Mouse (Mus musculus): ENCODE measurements around the gene Lrrc49.

Lrrc49 gene

GRCm38 (mm10) chr9:60674780-60675179, 13.2 kb downstream of the Lrrc49 start:
- DNase-seq (ENCODE audit: low spot score in 2 of 2), result no peak

- no peak for DNase-seq (ENCODE audit: low spot score in 2 of 2)
Measured at GRCm38 (mm10) chr9:60672568-60672967, 15.4 kb downstream of the Lrrc49 start.

GRCm38 (mm10) chr9:60668886-60669285, 19.1 kb downstream of the Lrrc49 start:
- no peak for DNase-seq (ENCODE audit: low spot score in 2 of 2)

GRCm38 (mm10) chr9:60665535-60665934, 22.4 kb downstream of the Lrrc49 start:
- DNase-seq (ENCODE audit: low spot score in 2 of 2), result no peak

- no peak for DNase-seq (ENCODE audit: low spot score in 2 of 2)
Measured at GRCm38 (mm10) chr9:60664866-60665265, 23.1 kb downstream of the Lrrc49 start.

GRCm38 (mm10) chr9:60664385-60664784, 23.6 kb downstream of the Lrrc49 start:
- peak; percentile 44 to 63 for DNase-seq (ENCODE audit: low spot score in 2 of 2)

GRCm38 (mm10) chr9:60662936-60663335, 25.0 kb downstream of the Lrrc49 start:
- DNase-seq (ENCODE audit: low spot score in 2 of 2), result no peak

- no peak for DNase-seq (ENCODE audit: low spot score in 2 of 2)
Measured at GRCm38 (mm10) chr9:60653582-60653981, 34.4 kb downstream of the Lrrc49 start.

- no peak for DNase-seq (ENCODE audit: low spot score in 2 of 2)
Measured at GRCm38 (mm10) chr9:60653137-60653536, 34.8 kb downstream of the Lrrc49 start.

GRCm38 (mm10) chr9:60650277-60650676, 37.7 kb downstream of the Lrrc49 start:
- no peak for DNase-seq (ENCODE audit: low spot score in 2 of 2)

GRCm38 (mm10) chr9:60648981-60649975, 38.7 kb downstream of the Lrrc49 start:
- peak; percentile 76 to 77 for DNase-seq (ENCODE audit: low spot score in 2 of 2)

- DNase-seq (ENCODE audit: low spot score in 2 of 2), result no peak
Measured at GRCm38 (mm10) chr9:60633601-60634000, 54.4 kb downstream of the Lrrc49 start.

- DNase-seq (ENCODE audit: low spot score in 2 of 2), result no peak
Measured at GRCm38 (mm10) chr9:60626311-60626791, 61.6 kb downstream of the Lrrc49 start.

GRCm38 (mm10) chr9:60625895-60626294, 62.1 kb downstream of the Lrrc49 start:
- peak; percentile 40 to 48 for DNase-seq (ENCODE audit: low spot score in 2 of 2)

- peak in 1 of 2 experiments; percentile 47 for DNase-seq (ENCODE audit: low spot score in 2 of 2)
Measured at GRCm38 (mm10) chr9:60616946-60617345, 71.0 kb downstream of the Lrrc49 start.

GRCm38 (mm10) chr9:60616359-60616758, 71.6 kb downstream of the Lrrc49 start:
- DNase-seq (ENCODE audit: low spot score in 2 of 2), result no peak

- DNase-seq (ENCODE audit: low spot score in 2 of 2), result no peak
Measured at GRCm38 (mm10) chr9:60612260-60612659, 75.7 kb downstream of the Lrrc49 start.

- no peak for DNase-seq (ENCODE audit: low spot score in 2 of 2)
Measured at GRCm38 (mm10) chr9:60610194-60610593, 77.8 kb downstream of the Lrrc49 start.

GRCm38 (mm10) chr9:60608857-60609256, 79.1 kb downstream of the Lrrc49 start:
- no peak for DNase-seq (ENCODE audit: low spot score in 2 of 2)

- no peak for DNase-seq (ENCODE audit: low spot score in 2 of 2)
Measured at GRCm38 (mm10) chr9:60608086-60608485, 79.9 kb downstream of the Lrrc49 start.

- DNase-seq (ENCODE audit: low spot score in 2 of 2), result no peak
Measured at GRCm38 (mm10) chr9:60604971-60605370, 83.0 kb downstream of the Lrrc49 start.

GRCm38 (mm10) chr9:60601936-60602335, 86.0 kb downstream of the Lrrc49 start:
- no peak for DNase-seq (ENCODE audit: low spot score in 2 of 2)

- no peak for DNase-seq (ENCODE audit: low spot score in 2 of 2)
Measured at GRCm38 (mm10) chr9:60600273-60600672, 87.7 kb downstream of the Lrrc49 start.
